Mouse (Mus musculus) heart, postnatal 0 days (tissue): ENCODE measurements around the gene Rps26. TPM values are rescaled to one million over a fixed set of nuclear protein-coding genes. Genes with fewer than 3 reads are reported as not detected.

Source experiments
- ATAC-seq: fragments of 200-750 bp; cut with Nextera tagmentation; 2 replicates; pipeline ENCODE4 v1.8.0; 2017; ENCODE audit warnings: low read depth, moderate number of reproducible peaks, moderate library complexity; ENCODE audit not compliant: insufficient read depth
- DNase-seq: peaks from one replicate; pipeline ENCODE4 v3.0.0-alpha.2; 2016; ENCODE audit warnings: low spot score
- H3K27ac ChIP-seq: fragments of 300-500 bp; sonication (generic); 2 replicates; pipeline ENCODE4 v1.5.1; 2014; ENCODE audit warnings: low read depth, mild to moderate bottlenecking
- H3K27me3 ChIP-seq: fragments of 300-500 bp; sonication (generic); 2 replicates; pipeline ENCODE4 v1.6.1; 2014; ENCODE audit warnings: low read length, mixed read lengths; ENCODE audit not compliant: control insufficient read depth, insufficient read depth
- H3K36me3 ChIP-seq: fragments of 300-500 bp; sonication (generic); replicated peaks from 2 replicates; pipeline ENCODE4 v1.6.1; 2014; ENCODE audit warnings: low read length, mixed read lengths; ENCODE audit not compliant: control insufficient read depth, insufficient read depth
- H3K4me1 ChIP-seq: fragments of 300-500 bp; sonication (generic); 2 replicates; pipeline ENCODE4 v1.6.1; 2014; ENCODE audit warnings: antibody characterized with exemption; ENCODE audit not compliant: control insufficient read depth, insufficient read depth
- H3K4me2 ChIP-seq: fragments of 300-500 bp; sonication (generic); 2 replicates; pipeline ENCODE4 v1.6.1; 2014; ENCODE audit warnings: low read depth, mild to moderate bottlenecking, low read length, moderate library complexity
- H3K4me3 ChIP-seq: fragments of 300-500 bp; sonication (generic); 2 replicates; pipeline ENCODE4 v1.5.1; 2014; ENCODE audit warnings: low read depth, low read length
- H3K9ac ChIP-seq: fragments of 300-500 bp; sonication (generic); replicated peaks from 2 replicates; pipeline ENCODE4 v1.6.1; 2014; ENCODE audit warnings: low read depth, low read length, mixed read lengths
- H3K9me3 ChIP-seq: fragments of 300-500 bp; sonication (generic); replicated peaks from 2 replicates; pipeline ENCODE4 v1.6.1; 2016; ENCODE audit warnings: low read length; ENCODE audit not compliant: control insufficient read depth
- CTCF ChIP-seq: IDR thresholded peaks from 2 replicates; pipeline ENCODE4 v1.5.1; 2016; ENCODE audit warnings: antibody characterized with exemption, control low read depth, low read depth
- EP300 ChIP-seq: IDR thresholded peaks from 2 replicates; pipeline ENCODE4 v1.6.1; 2016; ENCODE audit warnings: antibody characterized with exemption, low read depth
- WGBS: fragments of 180-500 bp; shearing (Covaris S2); extraction: QIAGEN DNeasy Blood & Tissue Kit; methylation state at CpG from one replicate; pipeline ENCODE4 v1.1.7; 2014; 5-methylcytosine and 5-hydroxymethylcytosine counted together
- polyA plus RNA-seq: library from polyadenylated mRNA; unstranded; fragments of >200 nt; fragmentation: Nextera tagmentation; extraction: Ambion mirVana; gene quantifications from 2 replicates; pipeline ENCODE4 v1.2.1, GENCODE M21; 2015
- total RNA-seq: library from RNA; depleted of rRNA; stranded (reverse); fragments of >200 nt; gene quantifications from 2 replicates; pipeline ENCODE4 v1.2.3, GENCODE M21; 2014; ENCODE audit warnings: low replicate concordance

The Rps26 gene
- total and polyA plus RNA-seq, 2 experiments from 2014 or later, result 341 to 1,086 TPM

DNA sequence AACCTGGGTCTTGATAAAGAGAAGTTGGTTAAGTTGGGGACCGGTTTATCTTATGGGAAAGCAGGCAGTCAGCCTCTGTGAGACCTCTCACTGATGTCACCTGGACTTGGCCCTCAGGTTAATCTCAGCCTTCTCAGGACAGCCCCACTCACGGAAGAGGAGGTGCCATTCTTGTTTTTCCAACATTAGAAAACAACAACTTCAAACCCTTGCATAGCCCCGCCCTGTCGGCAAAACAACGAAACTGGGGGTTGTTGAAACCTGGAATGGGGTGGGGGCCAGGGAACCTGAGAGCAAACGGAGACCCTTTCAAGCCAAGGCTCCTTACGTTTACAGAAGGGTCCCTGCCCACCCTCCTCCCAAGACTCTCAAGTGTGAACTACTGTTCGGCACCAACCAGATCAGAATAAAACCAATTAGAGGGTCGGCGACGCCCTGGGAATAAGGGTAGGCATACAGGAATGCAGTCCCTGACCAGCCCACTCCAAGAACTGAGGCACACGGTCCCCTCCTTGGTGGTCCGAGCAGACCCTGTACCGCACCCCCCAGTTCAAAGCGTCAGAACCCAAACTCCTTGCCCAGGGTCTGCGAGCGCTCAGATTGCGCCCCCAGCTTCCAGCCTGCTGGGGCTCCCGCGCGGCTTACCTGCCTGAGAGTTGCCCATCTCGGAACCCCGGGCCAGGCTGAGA lies 37.6 kb downstream of the Rps26 start:
- Histone ChIP-seq H3K27me3 (peaks cover 19% of the 10 kb centered on the region; the same call in 1 of the 2 replicates), H3K27ac (no peak overlapping the region)

DNA sequence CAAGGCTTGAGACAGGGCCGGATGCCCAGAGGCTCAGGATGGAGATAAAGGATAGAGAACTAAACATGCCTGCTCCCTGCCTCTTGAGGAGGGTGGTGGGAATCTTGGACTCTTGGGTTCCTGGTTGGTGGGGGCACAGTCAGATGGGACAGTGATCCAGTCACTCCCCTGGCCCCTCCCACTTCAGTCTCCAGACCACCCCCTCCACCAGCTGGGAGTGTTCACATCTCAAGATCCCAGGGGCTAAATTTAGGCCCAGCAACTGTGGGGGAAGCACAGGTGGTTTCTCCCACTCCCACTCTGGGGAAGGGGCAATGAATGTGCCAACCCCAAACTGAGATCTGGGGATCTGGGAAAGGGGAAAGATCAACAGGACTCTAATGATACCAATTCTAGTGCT lies 38.4 kb downstream of the Rps26 start:
- Histone ChIP-seq H3K27ac (no peak overlapping the region), H3K4me2 (no peak overlapping the region), H3K36me3 (no peaks in the 10 kb centered on the region), H3K9ac (no peak overlapping the region), H3K4me3 (no peak overlapping the region), H3K27me3 (peaks cover 19% of the 10 kb centered on the region; the same call in 1 of the 2 replicates), H3K4me1 (peaks cover 5% of the 10 kb centered on the region), H3K9me3 (no peaks in the 10 kb centered on the region)
- ATAC-seq, result no peak
- 23% methylated on average over 1 of the region's 1 CpGs for WGBS
- no peak for TF ChIP-seq CTCF
- DNase-seq, result no peak

More for the DNA sequence above, 37.6 kb downstream of the Rps26 start:
- H3K36me3 ChIP-seq, result no peaks in the 10 kb centered on the region
- H3K9me3 ChIP-seq, result no peaks in the 10 kb centered on the region
- H3K4me2 ChIP-seq, result peak overlapping the region; percentile 92
- DNase-seq (no peak), ATAC-seq (no peak)
- H3K9ac ChIP-seq, result peak overlapping the region; percentile 43
- TF ChIP-seq EP300 (no peak), CTCF (no peak)
- H3K4me1 ChIP-seq, result peaks cover 5% of the 10 kb centered on the region
- WGBS, result 7% methylated on average over 23 of the region's 23 CpGs
- H3K4me3 ChIP-seq, result peak overlapping the region; percentile 79

DNA sequence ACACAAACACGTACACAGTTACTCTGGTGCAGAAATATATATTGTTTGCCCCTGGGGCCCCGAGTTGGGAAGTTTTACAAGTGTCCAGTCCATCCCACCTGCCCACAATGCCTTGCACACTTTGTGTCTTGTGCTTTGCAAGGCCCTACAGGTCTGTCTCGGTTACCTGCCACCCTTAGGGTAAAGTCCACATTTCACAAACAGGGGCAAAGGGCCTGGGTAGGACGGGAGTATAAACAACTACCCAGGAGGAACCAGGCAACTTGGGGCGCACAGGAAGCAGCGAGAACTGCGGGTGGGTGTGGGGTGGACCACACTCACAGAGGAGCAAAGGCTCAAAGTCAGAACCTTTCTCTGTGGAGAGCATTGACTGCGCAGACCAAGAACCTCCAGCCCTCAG lies 38.9 kb downstream of the Rps26 start:
- Histone ChIP-seq H3K27me3 (peaks cover 19% of the 10 kb centered on the region; the same call in 1 of the 2 replicates), H3K36me3 (no peaks in the 10 kb centered on the region), H3K4me1 (peaks cover 5% of the 10 kb centered on the region), H3K4me2 (no peak overlapping the region), H3K9ac (no peak overlapping the region), H3K4me3 (no peak overlapping the region), H3K27ac (no peak overlapping the region), H3K9me3 (no peaks in the 10 kb centered on the region)
- WGBS, result 66% methylated on average over 8 of the region's 8 CpGs
- TF ChIP-seq EP300, result no peak
- no peak for TF ChIP-seq CTCF
- DNase-seq (no peak), ATAC-seq (no peak)

DNA sequence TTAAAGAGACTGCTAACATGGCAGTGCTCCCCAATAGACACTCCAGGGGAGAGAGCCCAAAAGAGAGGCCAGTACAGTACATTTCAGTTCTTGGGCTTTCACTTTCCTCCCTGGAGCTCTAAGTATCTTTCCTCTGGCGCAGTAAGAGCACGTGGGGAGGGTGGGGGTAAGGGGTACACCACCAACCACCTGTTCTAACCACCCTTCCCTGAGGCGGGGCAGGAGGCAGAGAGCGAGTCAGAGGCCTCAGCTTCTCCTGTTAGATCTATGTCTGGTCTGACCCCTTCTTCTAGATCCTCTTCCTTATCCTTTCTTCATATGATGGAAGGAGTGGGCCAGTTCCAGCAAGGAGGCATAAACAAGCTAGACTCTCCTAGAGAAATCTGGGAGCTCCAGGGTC lies 39.4 kb downstream of the Rps26 start:
- no peak for DNase-seq
- H3K4me3 ChIP-seq, result no peak overlapping the region
- H3K4me2 ChIP-seq, result no peak overlapping the region
- peaks cover 5% of the 10 kb centered on the region for H3K4me1 ChIP-seq
- H3K36me3 ChIP-seq, result no peaks in the 10 kb centered on the region
- TF ChIP-seq EP300 (no peak), CTCF (no peak)
- no peak overlapping the region for H3K27ac ChIP-seq
- H3K9ac ChIP-seq, result no peak overlapping the region
- H3K9me3 ChIP-seq, result no peaks in the 10 kb centered on the region
- ATAC-seq, result no peak
- WGBS, result 55% methylated on average over 4 of the region's 4 CpGs
- H3K27me3 ChIP-seq, result peaks cover 19% of the 10 kb centered on the region; the same call in 1 of the 2 replicates

DNA sequence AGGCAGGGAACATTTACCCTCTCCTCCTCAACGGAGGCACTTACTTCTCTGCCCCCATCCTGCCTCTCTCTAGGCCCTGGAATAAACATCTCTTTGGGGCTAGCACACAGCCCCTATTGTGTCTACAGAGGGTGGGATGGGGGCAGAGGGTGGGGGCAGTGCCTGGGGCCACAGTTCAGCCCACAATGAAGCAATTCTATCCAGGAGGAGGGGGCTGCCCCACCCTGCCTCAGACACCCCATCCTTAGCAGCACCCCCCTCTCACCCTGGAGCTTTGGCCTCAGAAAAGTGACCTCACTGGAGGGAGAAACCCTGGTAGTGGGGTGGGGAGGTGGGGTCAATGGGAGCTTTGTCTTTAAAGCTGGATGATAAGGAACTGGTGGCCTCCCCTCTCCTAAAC lies 40.0 kb downstream of the Rps26 start:
- ATAC-seq, result no peak
- H3K4me3 ChIP-seq, result no peak overlapping the region
- H3K4me1 ChIP-seq, result peaks cover 5% of the 10 kb centered on the region
- H3K9me3 ChIP-seq, result no peaks in the 10 kb centered on the region
- DNase-seq, result no peak
- no peak overlapping the region for H3K27ac ChIP-seq
- H3K9ac ChIP-seq, result no peak overlapping the region
- no peak for TF ChIP-seq EP300
- TF ChIP-seq CTCF, result no peak
- H3K4me2 ChIP-seq, result no peak overlapping the region
- H3K36me3 ChIP-seq, result no peaks in the 10 kb centered on the region
- peaks cover 19% of the 10 kb centered on the region; the same call in 1 of the 2 replicates for H3K27me3 ChIP-seq
- 15% methylated on average over 1 of the region's 1 CpGs for WGBS

DNA sequence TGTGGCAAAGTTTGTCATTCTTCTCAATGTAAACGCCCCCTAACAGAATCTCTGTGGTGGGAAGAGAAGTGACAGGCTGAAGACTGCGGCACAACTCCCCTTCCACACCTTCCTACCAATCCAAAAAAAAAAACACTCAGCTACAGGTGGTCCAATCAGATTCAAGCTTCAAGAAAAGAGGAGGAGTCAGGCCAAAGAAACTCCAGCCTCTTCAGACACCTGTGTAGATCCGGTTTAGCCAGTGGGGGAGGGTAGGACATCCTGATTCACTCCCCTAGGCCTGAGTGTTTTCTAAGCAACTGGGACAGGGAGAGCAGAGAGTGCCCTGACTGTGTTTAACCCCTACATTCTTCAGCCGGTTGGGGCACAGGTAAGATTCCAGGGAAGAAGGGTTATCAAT lies 42.2 kb downstream of the Rps26 start:
- Histone ChIP-seq H3K4me2 (no peak overlapping the region), H3K9ac (no peak overlapping the region), H3K27ac (no peak overlapping the region), H3K27me3 (peaks cover 18% of the 10 kb centered on the region; the same call in 1 of the 2 replicates), H3K9me3 (no peaks in the 10 kb centered on the region), H3K4me1 (peaks cover 4% of the 10 kb centered on the region), H3K36me3 (no peaks in the 10 kb centered on the region), H3K4me3 (no peak overlapping the region)
- WGBS, result 21% methylated on average over 4 of the region's 4 CpGs
- no peak for TF ChIP-seq CTCF
- no peak for TF ChIP-seq EP300
- DNase-seq (no peak), ATAC-seq (no peak)
